In the genomic region with DNA sequence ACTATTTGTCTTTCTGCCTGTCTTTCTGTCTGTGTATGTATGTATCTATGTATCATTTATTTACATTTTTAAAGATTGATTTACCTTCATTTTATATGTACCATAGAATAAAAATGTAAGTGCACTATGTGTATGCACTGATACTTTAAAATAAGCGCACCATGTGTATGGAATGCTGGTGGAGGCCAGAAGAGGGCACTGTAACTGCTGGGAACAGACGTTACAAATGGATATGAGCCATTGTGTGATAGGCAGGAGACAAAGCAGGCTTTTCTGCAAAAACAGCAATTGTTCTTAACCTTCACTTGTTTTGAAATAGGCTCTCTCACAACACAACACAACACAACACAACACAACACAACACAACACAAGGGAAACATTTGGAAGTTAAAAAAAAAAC, we compare ENCODE assay signal across 17 mouse cellular contexts.
DNase-seq lines count a peak whose midpoint lies in the region; ATAC-seq and TF ChIP-seq lines count a peak whose summit lies in the region.
"Had no signal": no experiment of that assay in that cellular context is flagged by ENCODE, and none has a peak within 500 bp of the region (broad histone marks: within the 10 kb centered on the region; RNA-seq: fewer than 3 reads in every experiment).

No protein-coding gene starts in this region.

- H3K27me3 ChIP-seq in hindbrain, postnatal 0 days (ENCODE audit: insufficient read depth, low read length), result no peaks in the 10 kb centered on the region
- no peaks in the 10 kb centered on the region for H3K27me3 ChIP-seq in hindbrain, embryonic 13.5 days
- no peaks in the 10 kb centered on the region for H3K27me3 ChIP-seq in liver, embryonic 14.5 days (ENCODE audit: control insufficient read depth, insufficient read depth, low read length)
- no peaks in the 10 kb centered on the region for H3K27me3 ChIP-seq in liver, embryonic 12.5 days (replicated peaks)
- H3K27me3 ChIP-seq in E14TG2a.4 (ENCODE audit: insufficient read depth, low read length), result no peaks in the 10 kb centered on the region
- H3K27me3 ChIP-seq: embryonic facial prominence, embryonic 13.5 days; hindbrain, embryonic 15.5 days had no signal

- H3K36me3 ChIP-seq in hindbrain, postnatal 0 days (ENCODE audit: insufficient read depth, low read length), result no peaks in the 10 kb centered on the region
- peaks cover 3% of the 10 kb centered on the region; the same call in 1 of the 2 replicates for H3K36me3 ChIP-seq in hindbrain, embryonic 13.5 days
- H3K36me3 ChIP-seq in liver, embryonic 14.5 days (replicated peaks; ENCODE audit: control insufficient read depth, insufficient read depth, low read depth), result no peaks in the 10 kb centered on the region
- no peaks in the 10 kb centered on the region for H3K36me3 ChIP-seq in liver, embryonic 12.5 days
- no peaks in the 10 kb centered on the region for H3K36me3 ChIP-seq in E14TG2a.4 (ENCODE audit: insufficient read depth, low read length)
- H3K36me3 ChIP-seq: hindbrain, embryonic 15.5 days had no signal

- peak; percentile 38 for TF ChIP-seq CTCF in hindbrain, postnatal 0 days (IDR thresholded peaks at IDR 0.05; ENCODE audit: low read depth)
- peak; percentile 25; the same call in 1 of the 2 replicates for TF ChIP-seq CTCF in liver, embryonic 14.5 days (IDR thresholded peaks at IDR 0.05; ENCODE audit: low read depth)
- peak; percentile 63 for TF ChIP-seq CTCF in E14TG2a.4 (conservative IDR thresholded peaks at IDR 0.05; ENCODE audit: low read length)

- peaks cover 5% of the 10 kb centered on the region; the same call in 1 of the 2 replicates for H3K4me1 ChIP-seq in hindbrain, postnatal 0 days (ENCODE audit: insufficient read depth, low read length)
- H3K4me1 ChIP-seq in hindbrain, embryonic 13.5 days (replicated peaks), result peaks cover 18% of the 10 kb centered on the region
- H3K4me1 ChIP-seq in liver, embryonic 14.5 days (replicated peaks; ENCODE audit: control insufficient read depth in 2 of 2, insufficient read depth in 2 of 2, low read length in 1 of 2), result no peaks in the 10 kb centered on the region
- no peaks in the 10 kb centered on the region for H3K4me1 ChIP-seq in liver, embryonic 12.5 days
- H3K4me1 ChIP-seq in E14TG2a.4 (replicated peaks; ENCODE audit: low read depth, low read length), result peaks cover 3% of the 10 kb centered on the region

- no peak for TF ChIP-seq EP300 in liver, embryonic 14.5 days (IDR thresholded peaks at IDR 0.05; ENCODE audit: low read depth)

- ATAC-seq in hindbrain, postnatal 0 days, result no peak
- no peak for ATAC-seq in hindbrain, embryonic 13.5 days (ENCODE audit: low FRiP score)
- no peak for ATAC-seq in liver, embryonic 14.5 days (ENCODE audit: insufficient read depth)
- ATAC-seq in liver, embryonic 12.5 days, result no peak

- WGBS in hindbrain, postnatal 0 days, result 79% methylated on average over 2 of the region's 2 CpGs
- WGBS in hindbrain, embryonic 13.5 days, result 83% methylated on average over 2 of the region's 2 CpGs
- 54% methylated on average over 2 of the region's 2 CpGs for WGBS in liver, embryonic 14.5 days (ENCODE audit: insufficient replicate concordance)
- WGBS in liver, embryonic 12.5 days (ENCODE audit: insufficient replicate concordance), result 57% methylated on average over 2 of the region's 2 CpGs

- H3K9ac ChIP-seq in hindbrain, postnatal 0 days (replicated peaks; ENCODE audit: low read length), result no peak overlapping the region
- no peak overlapping the region for H3K9ac ChIP-seq in hindbrain, embryonic 13.5 days
- no peak overlapping the region for H3K9ac ChIP-seq in liver, embryonic 14.5 days (replicated peaks)
- H3K9ac ChIP-seq in liver, embryonic 12.5 days, result no peak overlapping the region
- H3K9ac ChIP-seq: embryonic facial prominence, embryonic 13.5 days; hindbrain, embryonic 15.5 days had no signal

- no peak overlapping the region for H3K27ac ChIP-seq in hindbrain, postnatal 0 days
- H3K27ac ChIP-seq in hindbrain, embryonic 13.5 days, result no peak overlapping the region
- no peak overlapping the region for H3K27ac ChIP-seq in liver, embryonic 14.5 days
- no peak overlapping the region for H3K27ac ChIP-seq in liver, embryonic 12.5 days
- H3K27ac ChIP-seq: forebrain, embryonic 10.5 days; hindbrain, embryonic 15.5 days; limb, embryonic 10.5 days had no signal

- no peak for DNase-seq in hindbrain, postnatal 0 days (ENCODE audit: low spot score)
- DNase-seq in liver, embryonic 14.5 days (ENCODE audit: low read depth in 3 of 3, low spot score in 3 of 3), result no peak
- DNase-seq in R1 (ENCODE audit: low read depth, low spot score) (peak; percentile 56), adipocyte (ENCODE audit: low spot score) (no peak)
- no peak for DNase-seq in cerebellum, adult 11 months
- DNase-seq: cerebellum, postnatal 25 days; heart, postnatal 10 days; kidney, postnatal 14 days; lung, adult 18-20 months; thymus, postnatal 4 days had no signal

- H3K4me2 ChIP-seq in hindbrain, postnatal 0 days (ENCODE audit: low read depth, low read length), result no peak overlapping the region
- no peak overlapping the region for H3K4me2 ChIP-seq in hindbrain, embryonic 13.5 days
- H3K4me2 ChIP-seq in liver, embryonic 14.5 days (ENCODE audit: low read depth), result no peak overlapping the region
- H3K4me2 ChIP-seq in liver, embryonic 12.5 days, result no peak overlapping the region
- H3K4me2 ChIP-seq: embryonic facial prominence, embryonic 13.5 days; hindbrain, embryonic 15.5 days had no signal

- H3K9me3 ChIP-seq in hindbrain, postnatal 0 days (ENCODE audit: low read length), result no peaks in the 10 kb centered on the region
- H3K9me3 ChIP-seq in hindbrain, embryonic 13.5 days, result no peaks in the 10 kb centered on the region
- no peaks in the 10 kb centered on the region for H3K9me3 ChIP-seq in liver, embryonic 14.5 days (ENCODE audit: control insufficient read depth, low read length)
- no peaks in the 10 kb centered on the region for H3K9me3 ChIP-seq in liver, embryonic 12.5 days (replicated peaks)
- no peaks in the 10 kb centered on the region for H3K9me3 ChIP-seq in E14TG2a.4 (ENCODE audit: low read length)
- H3K9me3 ChIP-seq: embryonic facial prominence, embryonic 13.5 days; hindbrain, embryonic 15.5 days; limb, embryonic 10.5 days had no signal

- no peak overlapping the region for H3K4me3 ChIP-seq in hindbrain, postnatal 0 days (ENCODE audit: low read length)
- no peak overlapping the region for H3K4me3 ChIP-seq in hindbrain, embryonic 13.5 days
- no peak overlapping the region for H3K4me3 ChIP-seq in liver, embryonic 14.5 days (ENCODE audit: insufficient read depth in 1 of 2, low read depth in 2 of 2, low read length in 2 of 2)
- no peak overlapping the region for H3K4me3 ChIP-seq in liver, embryonic 12.5 days
- no peak overlapping the region for H3K4me3 ChIP-seq in E14TG2a.4 (replicated peaks; ENCODE audit: low read length)
- H3K4me3 ChIP-seq: embryonic facial prominence, embryonic 13.5 days; forebrain, embryonic 10.5 days; hindbrain, embryonic 15.5 days; limb, embryonic 10.5 days had no signal
